Mouse (Mus musculus): Measurements from ENCODE around the gene Id4. TPM values are rescaled to one million over a fixed set of nuclear protein-coding genes. Genes with fewer than 3 reads are reported as not detected.

Id4 gene
- not detected for total RNA-seq (2023)

DNA sequence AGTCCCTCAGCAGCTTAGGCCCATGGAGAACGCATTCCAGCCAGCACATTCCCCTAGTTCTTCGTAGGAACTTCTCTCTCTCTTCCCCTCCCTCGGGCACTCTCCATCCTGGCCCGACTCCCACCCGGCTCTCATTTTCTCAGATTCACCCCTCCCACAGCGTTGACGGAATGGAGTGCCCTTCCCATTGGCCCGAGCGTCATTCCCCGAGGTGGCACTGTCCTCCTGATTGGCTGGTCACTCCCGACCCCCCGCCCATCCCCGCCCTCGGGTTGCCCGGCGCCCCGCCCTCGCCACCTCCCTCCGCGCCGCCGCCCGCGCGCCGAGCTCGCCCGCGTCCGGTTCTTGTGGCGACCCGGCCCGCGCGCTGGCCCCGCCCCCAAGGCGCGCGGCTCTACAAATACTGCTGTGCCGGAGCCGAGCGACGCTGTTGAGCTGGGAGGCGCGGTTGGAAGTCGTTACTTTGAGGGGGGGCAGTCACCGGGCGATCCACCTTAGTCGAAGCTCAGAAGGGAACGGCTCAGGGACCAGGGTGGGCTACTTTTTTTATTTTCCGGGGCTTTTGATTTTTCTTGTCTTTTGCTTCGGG, at the start of gene Id4:
Gene Id4, plus strand, starts transcription at position 539 of the 589 bp plus-strand sequence.

Data from CD4-positive naive resting alpha-beta T cell, adult 76 days (primary cell).